Mouse (Mus musculus): ENCODE data around the gene Atp7a.

The Atp7a gene

GRCm38 (mm10) chrX:106171106-106171852, 144.2 kb downstream of the Atp7a start:
- peak; percentile 86 for DNase-seq (ENCODE audit: low read depth, low spot score)

GRCm38 (mm10) chrX:106171853-106172154, 144.7 kb downstream of the Atp7a start:
- no peak for DNase-seq (ENCODE audit: low read depth, low spot score)

All from A20 (cell line).